Mouse (Mus musculus) E14TG2a.4 (cell line): ENCODE data around the gene Srgap1.

ENCODE experiments used
- CTCF ChIP-seq: conservative IDR thresholded peaks from 2 replicates; pipeline ENCODE4 v1.5.1; 2014; ENCODE audit warnings: low read length
- NANOG ChIP-seq: IDR thresholded peaks from 2 replicates; pipeline ENCODE4 v1.6.1; 2014; ENCODE audit warnings: borderline replicate concordance, low read length, mixed read lengths
- POU5F1 ChIP-seq: IDR thresholded peaks from 2 replicates; pipeline ENCODE4 v1.6.1; 2014; ENCODE audit warnings: low read length, borderline replicate concordance

DNA sequence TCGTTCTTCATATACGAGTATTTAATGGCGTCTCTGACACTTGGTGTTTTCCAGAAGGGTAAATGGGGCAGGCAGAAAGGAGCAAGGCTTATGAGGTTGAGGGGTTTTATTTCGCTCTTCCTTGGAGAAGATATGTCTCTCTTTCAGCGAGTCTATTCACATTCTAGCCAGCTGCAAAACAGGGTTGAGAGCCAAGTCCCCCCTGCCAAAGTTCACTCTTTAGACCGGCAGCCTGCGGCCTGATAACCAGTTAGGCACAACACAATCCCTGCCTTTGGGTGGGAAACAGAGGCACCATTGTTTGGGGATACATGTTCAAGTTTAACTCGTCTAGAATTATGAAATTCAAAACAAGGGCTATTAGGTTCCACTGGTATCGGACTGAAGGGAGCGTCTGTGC lies 83.0 kb downstream of the Srgap1 start:
- TF ChIP-seq CTCF (no peak), NANOG (no peak), POU5F1 (no peak)
